Mouse (Mus musculus): ENCODE results near the gene Adamtsl1. TPM values are rescaled to one million over a fixed set of nuclear protein-coding genes. Genes with fewer than 3 reads are reported as not detected.

The Adamtsl1 gene
- polyA plus RNA-seq, 1 experiment from 2014 or later = 10.2 TPM

GRCm38 (mm10) chr4:85979206-85979605 lies 465.2 kb downstream of the Adamtsl1 start:
- Histone ChIP-seq H3K4me3 (replicated peaks; ENCODE audit: low read depth, low read length) (no peak overlapping the region), H3K27ac (no peak overlapping the region), H3K9ac (ENCODE audit: low read depth, low read length) (no peak overlapping the region), H3K27me3 (ENCODE audit: insufficient read depth, low read length) (no peaks in the 10 kb centered on the region), H3K36me3 (ENCODE audit: insufficient read depth, low read length) (no peaks in the 10 kb centered on the region), H3K9me3 (replicated peaks; ENCODE audit: low read length) (no peaks in the 10 kb centered on the region), H3K4me1 (replicated peaks; ENCODE audit: insufficient read depth, low read length) (no peaks in the 10 kb centered on the region), H3K4me2 (ENCODE audit: low read length) (0 out of 2 replicates have a peak overlapping the region, but pooled peaks have one; percentile 8)
- ATAC-seq (replicated peaks; ENCODE audit: low FRiP score, low read depth) = no peak
- 37% methylated on average over 10 of the region's 10 CpGs for WGBS
- DNase-seq (ENCODE audit: low spot score) = peak; percentile 21
- no peak for TF ChIP-seq CTCF (IDR thresholded peaks at IDR 0.05; ENCODE audit: low read depth)

- no peak overlapping the region for H3K9ac ChIP-seq (ENCODE audit: low read depth, low read length)
- no peak overlapping the region for H3K4me2 ChIP-seq (ENCODE audit: low read length)
- no peak for DNase-seq (ENCODE audit: low spot score)
- H3K27me3 ChIP-seq (ENCODE audit: insufficient read depth, low read length) = no peaks in the 10 kb centered on the region
- no peaks in the 10 kb centered on the region for H3K36me3 ChIP-seq (ENCODE audit: insufficient read depth, low read length)
- ATAC-seq (replicated peaks; ENCODE audit: low FRiP score, low read depth) = no peak
- WGBS = 47% methylated on average over 5 of the region's 5 CpGs
- H3K4me3 ChIP-seq (replicated peaks; ENCODE audit: low read depth, low read length) = no peak overlapping the region
- TF ChIP-seq CTCF (IDR thresholded peaks at IDR 0.05; ENCODE audit: low read depth) = no peak
- H3K4me1 ChIP-seq (replicated peaks; ENCODE audit: insufficient read depth, low read length) = no peaks in the 10 kb centered on the region
- no peak overlapping the region for H3K27ac ChIP-seq
- H3K9me3 ChIP-seq (replicated peaks; ENCODE audit: low read length) = no peaks in the 10 kb centered on the region
These were observed 492.6 kb downstream of the Adamtsl1 start for GRCm38 (mm10) chr4:86006596-86006995.

- no peak for TF ChIP-seq CTCF (IDR thresholded peaks at IDR 0.05; ENCODE audit: low read depth)
- DNase-seq (ENCODE audit: low spot score) (no peak), ATAC-seq (replicated peaks; ENCODE audit: low FRiP score, low read depth) (no peak)
- no peaks in the 10 kb centered on the region for H3K36me3 ChIP-seq (ENCODE audit: insufficient read depth, low read length)
- no peak overlapping the region for H3K9ac ChIP-seq (ENCODE audit: low read depth, low read length)
- no peak overlapping the region for H3K27ac ChIP-seq
- H3K27me3 ChIP-seq (ENCODE audit: insufficient read depth, low read length) = no peaks in the 10 kb centered on the region
- 84% methylated on average over 3 of the region's 3 CpGs for WGBS
- H3K9me3 ChIP-seq (replicated peaks; ENCODE audit: low read length) = no peaks in the 10 kb centered on the region
- H3K4me2 ChIP-seq (ENCODE audit: low read length) = no peak overlapping the region
- H3K4me1 ChIP-seq (replicated peaks; ENCODE audit: insufficient read depth, low read length) = no peaks in the 10 kb centered on the region
- no peak overlapping the region for H3K4me3 ChIP-seq (replicated peaks; ENCODE audit: low read depth, low read length)
These were observed 499.7 kb downstream of the Adamtsl1 start for GRCm38 (mm10) chr4:86013640-86014039.

- Histone ChIP-seq H3K9ac (ENCODE audit: low read depth, low read length) (no peak overlapping the region), H3K27me3 (ENCODE audit: insufficient read depth, low read length) (no peaks in the 10 kb centered on the region), H3K4me3 (replicated peaks; ENCODE audit: low read depth, low read length) (no peak overlapping the region), H3K9me3 (replicated peaks; ENCODE audit: low read length) (no peaks in the 10 kb centered on the region), H3K27ac (no peak overlapping the region), H3K36me3 (ENCODE audit: insufficient read depth, low read length) (no peaks in the 10 kb centered on the region), H3K4me2 (ENCODE audit: low read length) (no peak overlapping the region), H3K4me1 (replicated peaks; ENCODE audit: insufficient read depth, low read length) (no peaks in the 10 kb centered on the region)
- WGBS = 97% methylated on average over 1 of the region's 1 CpGs
- DNase-seq (ENCODE audit: low spot score) (no peak), ATAC-seq (replicated peaks; ENCODE audit: low FRiP score, low read depth) (no peak)
- no peak for TF ChIP-seq CTCF (IDR thresholded peaks at IDR 0.05; ENCODE audit: low read depth)
These were observed 505.0 kb downstream of the Adamtsl1 start for GRCm38 (mm10) chr4:86018928-86019327.

- no peak overlapping the region for H3K27ac ChIP-seq
- TF ChIP-seq CTCF (IDR thresholded peaks at IDR 0.05; ENCODE audit: low read depth) = no peak
- no peaks in the 10 kb centered on the region for H3K4me1 ChIP-seq (replicated peaks; ENCODE audit: insufficient read depth, low read length)
- no peak overlapping the region for H3K4me2 ChIP-seq (ENCODE audit: low read length)
- H3K36me3 ChIP-seq (ENCODE audit: insufficient read depth, low read length) = no peaks in the 10 kb centered on the region
- no peak for ATAC-seq (replicated peaks; ENCODE audit: low FRiP score, low read depth)
- no peaks in the 10 kb centered on the region for H3K9me3 ChIP-seq (replicated peaks; ENCODE audit: low read length)
- no peaks in the 10 kb centered on the region for H3K27me3 ChIP-seq (ENCODE audit: insufficient read depth, low read length)
- 55% methylated on average over 4 of the region's 4 CpGs for WGBS
- H3K9ac ChIP-seq (ENCODE audit: low read depth, low read length) = no peak overlapping the region
- no peak overlapping the region for H3K4me3 ChIP-seq (replicated peaks; ENCODE audit: low read depth, low read length)
- no peak for DNase-seq (ENCODE audit: low spot score)
These were observed 505.6 kb downstream of the Adamtsl1 start for GRCm38 (mm10) chr4:86019586-86019985.

- no peak for ATAC-seq (replicated peaks; ENCODE audit: low FRiP score, low read depth)
These were observed 506.6 kb downstream of the Adamtsl1 start for GRCm38 (mm10) chr4:86020372-86021090.

More at GRCm38 (mm10) chr4:86020372-86021090, 506.6 kb downstream of the Adamtsl1 start:
- DNase-seq (ENCODE audit: low spot score) = no peak
- Histone ChIP-seq H3K27ac (no peak overlapping the region), H3K27me3 (ENCODE audit: insufficient read depth, low read length) (no peaks in the 10 kb centered on the region), H3K36me3 (ENCODE audit: insufficient read depth, low read length) (no peaks in the 10 kb centered on the region), H3K9me3 (replicated peaks; ENCODE audit: low read length) (no peaks in the 10 kb centered on the region), H3K4me2 (ENCODE audit: low read length) (no peak overlapping the region), H3K4me3 (replicated peaks; ENCODE audit: low read depth, low read length) (no peak overlapping the region), H3K9ac (ENCODE audit: low read depth, low read length) (no peak overlapping the region), H3K4me1 (replicated peaks; ENCODE audit: insufficient read depth, low read length) (no peaks in the 10 kb centered on the region)
- 50% methylated on average over 10 of the region's 10 CpGs for WGBS
- no peak for TF ChIP-seq CTCF (IDR thresholded peaks at IDR 0.05; ENCODE audit: low read depth)
